13 mouse cellular contexts compared by ENCODE assay signal in genomic region chr4:123680962-123681361, GRCm38 (mm10). TPM values are rescaled to one million over a fixed set of nuclear protein-coding genes. Genes with fewer than 3 reads are reported as not detected.
DNase-seq lines count a peak whose midpoint lies in the region; ATAC-seq and TF ChIP-seq lines count a peak whose summit lies in the region.
"Had no signal": no experiment of that assay in that cellular context is flagged by ENCODE, and none has a peak within 500 bp of the region (broad histone marks: within the 10 kb centered on the region; RNA-seq: fewer than 3 reads in every experiment).

No protein-coding gene starts in this region.

- H3K9ac ChIP-seq in hindbrain, embryonic 12.5 days = 0 out of 2 replicates have a peak overlapping the region, but pooled peaks have one; percentile 13
- H3K9ac ChIP-seq in hindbrain, embryonic 14.5 days = no peak overlapping the region
- peak overlapping the region; percentile 8; the same call in 1 of the 2 replicates for H3K9ac ChIP-seq in neural tube, embryonic 13.5 days
- H3K9ac ChIP-seq in neural tube, embryonic 15.5 days (replicated peaks) = no peak overlapping the region
- H3K9ac ChIP-seq in stomach, embryonic 16.5 days (ENCODE audit: low read length) = peak overlapping the region; percentile 42; the same call in 1 of the 2 replicates
- H3K9ac ChIP-seq: neural tube, embryonic 12.5 days had no signal

- peaks cover 34% of the 10 kb centered on the region for H3K4me1 ChIP-seq in cerebellum, adult 2 months (ENCODE audit: control insufficient read depth, insufficient read depth, low read length)
- H3K4me1 ChIP-seq in hindbrain, embryonic 12.5 days = peaks cover 31% of the 10 kb centered on the region
- peaks cover 38% of the 10 kb centered on the region for H3K4me1 ChIP-seq in hindbrain, embryonic 14.5 days (replicated peaks; ENCODE audit: control insufficient read depth, insufficient read depth, low read length)
- peaks cover 64% of the 10 kb centered on the region for H3K4me1 ChIP-seq in neural tube, embryonic 13.5 days (replicated peaks)
- peaks cover 63% of the 10 kb centered on the region for H3K4me1 ChIP-seq in neural tube, embryonic 15.5 days
- peaks cover 16% of the 10 kb centered on the region; the same call in 1 of the 2 replicates for H3K4me1 ChIP-seq in stomach, embryonic 16.5 days (ENCODE audit: control insufficient read depth, insufficient read depth, low read length)

- no peak for TF ChIP-seq CTCF in cerebellum, adult 2 months (IDR thresholded peaks at IDR 0.05; ENCODE audit: borderline replicate concordance, insufficient read depth, low read depth, low read length)

- H3K27me3 ChIP-seq in cerebellum, adult 2 months (ENCODE audit: control insufficient read depth, insufficient read depth, low read length) = no peaks in the 10 kb centered on the region
- H3K27me3 ChIP-seq in hindbrain, embryonic 12.5 days = 0 out of 2 replicates have a peak, but pooled peaks cover 1% of the 10 kb centered on the region
- no peaks in the 10 kb centered on the region for H3K27me3 ChIP-seq in hindbrain, embryonic 14.5 days (ENCODE audit: control insufficient read depth, insufficient read depth, low read length)
- H3K27me3 ChIP-seq in neural tube, embryonic 13.5 days = no peaks in the 10 kb centered on the region
- H3K27me3 ChIP-seq in neural tube, embryonic 15.5 days (replicated peaks) = no peaks in the 10 kb centered on the region
- H3K27me3 ChIP-seq in stomach, embryonic 16.5 days (ENCODE audit: control insufficient read depth, insufficient read depth, low read length) = 0 out of 2 replicates have a peak, but pooled peaks cover 5% of the 10 kb centered on the region
- H3K27me3 ChIP-seq: neural tube, embryonic 12.5 days had no signal

- WGBS in cerebellum, adult 2 months = 36% methylated on average over 7 of the region's 7 CpGs
- WGBS in hindbrain, embryonic 12.5 days = 68% methylated on average over 7 of the region's 7 CpGs
- WGBS in hindbrain, embryonic 14.5 days = 60% methylated on average over 7 of the region's 7 CpGs
- WGBS in neural tube, embryonic 13.5 days = 49% methylated on average over 7 of the region's 7 CpGs
- 47% methylated on average over 7 of the region's 7 CpGs for WGBS in neural tube, embryonic 15.5 days
- WGBS in stomach, embryonic 16.5 days = 37% methylated on average over 7 of the region's 7 CpGs

- no peaks in the 10 kb centered on the region for H3K9me3 ChIP-seq in hindbrain, embryonic 12.5 days (replicated peaks)
- H3K9me3 ChIP-seq in hindbrain, embryonic 14.5 days (ENCODE audit: control insufficient read depth, low read length) = no peaks in the 10 kb centered on the region
- no peaks in the 10 kb centered on the region for H3K9me3 ChIP-seq in neural tube, embryonic 13.5 days
- H3K9me3 ChIP-seq in neural tube, embryonic 15.5 days (replicated peaks) = no peaks in the 10 kb centered on the region
- no peaks in the 10 kb centered on the region for H3K9me3 ChIP-seq in stomach, embryonic 16.5 days (replicated peaks; ENCODE audit: control insufficient read depth, low read length)
- H3K9me3 ChIP-seq: neural tube, embryonic 12.5 days had no signal

- H3K4me3 ChIP-seq in cerebellum, adult 2 months (replicated peaks; ENCODE audit: insufficient read depth, low read depth, low read length) = no peak overlapping the region
- no peak overlapping the region for H3K4me3 ChIP-seq in hindbrain, embryonic 12.5 days
- no peak overlapping the region for H3K4me3 ChIP-seq in hindbrain, embryonic 14.5 days (replicated peaks; ENCODE audit: low read length)
- H3K4me3 ChIP-seq in neural tube, embryonic 13.5 days = no peak overlapping the region
- no peak overlapping the region for H3K4me3 ChIP-seq in neural tube, embryonic 15.5 days (replicated peaks)
- no peak overlapping the region for H3K4me3 ChIP-seq in stomach, embryonic 16.5 days (replicated peaks; ENCODE audit: low read length)
- H3K4me3 ChIP-seq: neural tube, embryonic 12.5 days had no signal

- H3K4me2 ChIP-seq in hindbrain, embryonic 12.5 days (replicated peaks) = no peak overlapping the region
- H3K4me2 ChIP-seq in hindbrain, embryonic 14.5 days (replicated peaks) = no peak overlapping the region
- H3K4me2 ChIP-seq in neural tube, embryonic 13.5 days = no peak overlapping the region
- H3K4me2 ChIP-seq in neural tube, embryonic 15.5 days = no peak overlapping the region
- no peak overlapping the region for H3K4me2 ChIP-seq in stomach, embryonic 16.5 days (ENCODE audit: low read depth, low read length)
- H3K4me2 ChIP-seq: neural tube, embryonic 12.5 days had no signal

- ATAC-seq in hindbrain, embryonic 12.5 days (ENCODE audit: low FRiP score) = no peak
- ATAC-seq in hindbrain, embryonic 14.5 days (ENCODE audit: low FRiP score) = no peak
- ATAC-seq in neural tube, embryonic 13.5 days (ENCODE audit: low read depth) = no peak
- no peak for ATAC-seq in neural tube, embryonic 15.5 days (ENCODE audit: low FRiP score)
- ATAC-seq in stomach, embryonic 16.5 days (ENCODE audit: insufficient read depth, low FRiP score) = no peak
- no peak for ATAC-seq in erythroblast, adult 5-6 weeks (replicated peaks; ENCODE audit: low FRiP score, poor library complexity, severe bottlenecking)
- ATAC-seq: forebrain, embryonic 16.5 days had no signal

- no peak for TF ChIP-seq POLR2A in cerebellum, adult 2 months (IDR thresholded peaks at IDR 0.05; ENCODE audit: borderline replicate concordance, insufficient read depth, low read length)

- H3K27ac ChIP-seq in cerebellum, adult 2 months (ENCODE audit: insufficient read depth, low read length) = no peak overlapping the region
- no peak overlapping the region for H3K27ac ChIP-seq in hindbrain, embryonic 12.5 days
- H3K27ac ChIP-seq in hindbrain, embryonic 14.5 days = no peak overlapping the region
- no peak overlapping the region for H3K27ac ChIP-seq in neural tube, embryonic 13.5 days (replicated peaks)
- no peak overlapping the region for H3K27ac ChIP-seq in neural tube, embryonic 15.5 days (replicated peaks)
- no peak overlapping the region for H3K27ac ChIP-seq in stomach, embryonic 16.5 days (ENCODE audit: low read length)
- H3K27ac ChIP-seq: neural tube, embryonic 12.5 days had no signal

- H3K36me3 ChIP-seq in hindbrain, embryonic 12.5 days = peaks cover 9% of the 10 kb centered on the region; the same call in 1 of the 2 replicates
- H3K36me3 ChIP-seq in hindbrain, embryonic 14.5 days (replicated peaks; ENCODE audit: control insufficient read depth, insufficient read depth) = peaks cover 70% of the 10 kb centered on the region
- H3K36me3 ChIP-seq in neural tube, embryonic 13.5 days = peaks cover 46% of the 10 kb centered on the region
- peaks cover 31% of the 10 kb centered on the region for H3K36me3 ChIP-seq in neural tube, embryonic 15.5 days
- no peaks in the 10 kb centered on the region for H3K36me3 ChIP-seq in stomach, embryonic 16.5 days (ENCODE audit: control insufficient read depth, insufficient read depth, low read length)

- peak; percentile 29 for DNase-seq in cerebellum, adult 9-11 months
- DNase-seq in cerebellum, adult 2 months = no peak
- no peak for DNase-seq in hindbrain, embryonic 14.5 days (ENCODE audit: low spot score)
- DNase-seq: embryo, embryonic 11 days; kidney, postnatal 14 days; lung, adult 18-20 months had no signal

RNA-seq across cellular contexts. Expression of gene Macf1, which starts 3.2 kb away (rescaled TPM):
- polyA plus RNA-seq in cerebellum, adult 2 months (2012; rRNA removed) = 193 and 201 TPM in 2 replicates
- polyA plus RNA-seq in hindbrain, embryonic 12.5 days (2016; fragmentation: Nextera tagmentation; extraction: Ambion mirVana) = 75.1 and 80.2 TPM in 2 replicates
- 111 and 120 TPM in 2 replicates for polyA plus RNA-seq in hindbrain, embryonic 14.5 days (2014; fragmentation: Nextera tagmentation; extraction: Ambion mirVana)
- 57.7 and 59.3 TPM in 2 replicates for polyA plus RNA-seq in neural tube, embryonic 13.5 days (2015; fragmentation: Nextera tagmentation; extraction: Ambion mirVana)
- polyA plus RNA-seq in neural tube, embryonic 15.5 days (2015; fragmentation: Nextera tagmentation; extraction: Ambion mirVana) = 57.6 and 62.6 TPM in 2 replicates
- polyA plus RNA-seq in stomach, embryonic 16.5 days (2015; fragmentation: Nextera tagmentation; extraction: Ambion mirVana) = 34.1 and 35.3 TPM in 2 replicates
- 48.5 and 52.5 TPM in 2 replicates for total RNA-seq in erythroblast, adult 5-6 weeks (2015; ENCODE audit: low replicate concordance)
- 65.5 and 81.0 TPM in 2 replicates for total RNA-seq in erythroblast, adult 5-6 weeks (2017; ENCODE audit: low replicate concordance)

RNA-seq across cellular contexts. Expression of gene Ndufs5, which starts 37.0 kb away (rescaled TPM):
- polyA plus RNA-seq in cerebellum, adult 2 months (2012; rRNA removed) = 602 and 636 TPM in 2 replicates
- polyA plus RNA-seq in hindbrain, embryonic 12.5 days (2016; fragmentation: Nextera tagmentation; extraction: Ambion mirVana) = 324 and 347 TPM in 2 replicates
- polyA plus RNA-seq in hindbrain, embryonic 14.5 days (2014; fragmentation: Nextera tagmentation; extraction: Ambion mirVana) = 501 and 593 TPM in 2 replicates
- 469 and 474 TPM in 2 replicates for polyA plus RNA-seq in neural tube, embryonic 13.5 days (2015; fragmentation: Nextera tagmentation; extraction: Ambion mirVana)
- polyA plus RNA-seq in neural tube, embryonic 15.5 days (2015; fragmentation: Nextera tagmentation; extraction: Ambion mirVana) = 474 and 561 TPM in 2 replicates
- polyA plus RNA-seq in stomach, embryonic 16.5 days (2015; fragmentation: Nextera tagmentation; extraction: Ambion mirVana) = 288 and 291 TPM in 2 replicates
- total RNA-seq in erythroblast, adult 5-6 weeks (2015; ENCODE audit: low replicate concordance) = 25.3 and 32.9 TPM in 2 replicates
- 27.9 and 29.0 TPM in 2 replicates for total RNA-seq in erythroblast, adult 5-6 weeks (2017; ENCODE audit: low replicate concordance)

Comparison
In these comparisons a context has a peak if more than half of its experiments do, and no peak if none do; other contexts are left out.
1. H3K9ac ChIP-seq: peak in hindbrain, embryonic 12.5 days (single experiment), neural tube, embryonic 13.5 days (single experiment) and stomach, embryonic 16.5 days (single experiment); none in hindbrain, embryonic 14.5 days (single experiment) and neural tube, embryonic 15.5 days (single experiment).